13 mouse cellular contexts compared by ENCODE assay signal in genomic region chr14:11807465-11807864, GRCm38 (mm10).
"Had no signal": no experiment of that assay in that cellular context is flagged by ENCODE, and none has a peak within 500 bp of the region (broad histone marks: within the 10 kb centered on the region; RNA-seq: fewer than 3 reads in every experiment).

No protein-coding gene starts in this region.

- H3K4me3 ChIP-seq: layer of hippocampus, adult 2 months; limb, embryonic 12.5 days; liver, embryonic 13.5 days; midbrain, embryonic 13.5 days; neural tube, embryonic 15.5 days had no signal

- H3K9ac ChIP-seq: limb, embryonic 12.5 days; liver, embryonic 13.5 days; liver, postnatal 0 days; midbrain, embryonic 13.5 days; neural tube, embryonic 15.5 days had no signal

- H3K36me3 ChIP-seq: limb, embryonic 12.5 days; liver, embryonic 13.5 days; midbrain, embryonic 13.5 days; neural tube, embryonic 15.5 days had no signal

- ATAC-seq: inflammation-experienced regulatory T-cells, adult 6 months; liver, postnatal 0 days; midbrain, embryonic 13.5 days had no signal

- DNase-seq: kidney, postnatal 25 days; liver; liver, embryonic 13.5 days; liver, postnatal 0 days; lung, postnatal 36 days; right cerebral cortex, adult 18-20 months; right cerebral cortex, postnatal 25 days; thymus, postnatal 4 days had no signal

- H3K9me3 ChIP-seq: limb, embryonic 12.5 days; liver, embryonic 13.5 days; midbrain, embryonic 13.5 days; neural tube, embryonic 15.5 days had no signal

- H3K4me2 ChIP-seq: limb, embryonic 12.5 days; liver, embryonic 13.5 days; midbrain, embryonic 13.5 days; neural tube, embryonic 15.5 days had no signal

- H3K27me3 ChIP-seq: limb, embryonic 12.5 days; liver, embryonic 13.5 days; midbrain, embryonic 13.5 days; neural tube, embryonic 15.5 days had no signal

- H3K27ac ChIP-seq: layer of hippocampus, adult 2 months; limb, embryonic 12.5 days; liver, embryonic 13.5 days; midbrain, embryonic 13.5 days; neural tube, embryonic 15.5 days had no signal
